In the genomic region with DNA sequence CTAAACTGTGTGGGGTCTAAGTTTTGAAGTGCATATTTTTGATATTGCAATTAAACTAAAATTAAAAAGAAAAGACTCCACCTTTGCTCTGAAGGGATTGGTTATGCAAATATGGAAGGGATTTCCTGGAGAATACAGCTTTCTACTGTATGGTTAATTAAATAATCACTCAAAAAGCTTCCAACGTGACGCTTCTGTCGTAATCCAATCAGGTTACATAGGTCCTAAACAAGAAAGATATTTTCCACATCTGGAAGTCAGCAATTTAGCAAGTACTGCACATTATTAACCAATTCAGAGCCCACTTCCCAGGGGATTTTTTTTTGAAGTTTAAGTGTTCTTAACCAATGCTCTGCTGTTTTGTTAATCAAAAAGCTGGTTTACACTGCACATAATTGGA, we compare ENCODE assay signal across 10 mouse cellular contexts. TPM values are rescaled to one million over a fixed set of nuclear protein-coding genes. Genes with fewer than 3 reads are reported as not detected.
A peak's percentile ranks its signal among the peaks of the same experiment; 100 is the strongest.
DNase-seq lines count a peak whose midpoint lies in the region; ATAC-seq and TF ChIP-seq lines count a peak whose summit lies in the region.
"Had no signal": no experiment of that assay in that cellular context is flagged by ENCODE, and none has a peak within 500 bp of the region (broad histone marks: within the 10 kb centered on the region; RNA-seq: fewer than 3 reads in every experiment).

No protein-coding gene starts in this region.

- no peak for DNase-seq in kidney, postnatal 0 days (ENCODE audit: low spot score)
- DNase-seq in kidney, postnatal 36 days: no peak
- DNase-seq in hindbrain, embryonic 14.5 days (ENCODE audit: low spot score): no peak
- no peak for DNase-seq in midbrain, postnatal 0 days (ENCODE audit: low spot score)
- no peak for DNase-seq in thymus, postnatal 0 days (ENCODE audit: low spot score)
- DNase-seq in cerebellum, adult 8-10 months: no peak
- DNase-seq in testis, postnatal 14 days (ENCODE audit: low spot score): no peak
- DNase-seq: embryo, embryonic 11 days; lung, adult 18-20 months had no signal

- H3K9me3 ChIP-seq in kidney, postnatal 0 days (replicated peaks; ENCODE audit: low read length): no peaks in the 10 kb centered on the region
- no peaks in the 10 kb centered on the region for H3K9me3 ChIP-seq in hindbrain, embryonic 14.5 days (ENCODE audit: control insufficient read depth, low read length)
- H3K9me3 ChIP-seq in midbrain, postnatal 0 days (ENCODE audit: low read length): no peaks in the 10 kb centered on the region

- 0 out of 2 replicates have a peak, but pooled peaks cover 2% of the 10 kb centered on the region for H3K4me1 ChIP-seq in kidney, postnatal 0 days (replicated peaks; ENCODE audit: insufficient read depth, low read length)
- no peaks in the 10 kb centered on the region for H3K4me1 ChIP-seq in brown adipose tissue, adult 24 weeks (ENCODE audit: control insufficient read depth, insufficient read depth, insufficient read length, low read length)
- peaks cover 14% of the 10 kb centered on the region; the same call in 1 of the 2 replicates for H3K4me1 ChIP-seq in hindbrain, embryonic 14.5 days (replicated peaks; ENCODE audit: control insufficient read depth, insufficient read depth, low read length)
- H3K4me1 ChIP-seq in midbrain, postnatal 0 days (ENCODE audit: insufficient read depth, low read length): no peaks in the 10 kb centered on the region

- H3K4me3 ChIP-seq in kidney, postnatal 0 days (replicated peaks; ENCODE audit: low read depth, low read length): no peak overlapping the region
- peak overlapping the region; percentile 36 for H3K4me3 ChIP-seq in brown adipose tissue, adult 24 weeks (ENCODE audit: insufficient read depth, low read depth, low read length)
- H3K4me3 ChIP-seq in hindbrain, embryonic 14.5 days (replicated peaks; ENCODE audit: low read length): no peak overlapping the region
- no peak overlapping the region for H3K4me3 ChIP-seq in midbrain, postnatal 0 days (ENCODE audit: low read depth, low read length)

- 50% methylated on average over 3 of the region's 3 CpGs for WGBS in kidney, postnatal 0 days
- WGBS in hindbrain, embryonic 14.5 days: 17% methylated on average over 3 of the region's 3 CpGs
- WGBS in midbrain, postnatal 0 days: 36% methylated on average over 3 of the region's 3 CpGs

- no peak overlapping the region for H3K27ac ChIP-seq in kidney, postnatal 0 days
- peak overlapping the region; percentile 75 for H3K27ac ChIP-seq in brown adipose tissue, adult 24 weeks (replicated peaks; ENCODE audit: low read depth, low read length)
- H3K27ac ChIP-seq in hindbrain, embryonic 14.5 days: peak overlapping the region; percentile 64; the same call in 1 of the 2 replicates
- no peak overlapping the region for H3K27ac ChIP-seq in midbrain, postnatal 0 days (ENCODE audit: low read depth, low read length)

- H3K27me3 ChIP-seq in kidney, postnatal 0 days (ENCODE audit: insufficient read depth, low read length): no peaks in the 10 kb centered on the region
- H3K27me3 ChIP-seq in hindbrain, embryonic 14.5 days (ENCODE audit: control insufficient read depth, insufficient read depth, low read length): no peaks in the 10 kb centered on the region
- no peaks in the 10 kb centered on the region for H3K27me3 ChIP-seq in midbrain, postnatal 0 days (ENCODE audit: insufficient read depth, low read length)

- ATAC-seq in kidney, postnatal 0 days (replicated peaks; ENCODE audit: low FRiP score, low read depth): no peak
- ATAC-seq in hindbrain, embryonic 14.5 days (ENCODE audit: low FRiP score): no peak
- no peak for ATAC-seq in midbrain, postnatal 0 days (ENCODE audit: low FRiP score)

- H3K9ac ChIP-seq in kidney, postnatal 0 days (ENCODE audit: low read depth, low read length): no peak overlapping the region
- H3K9ac ChIP-seq in hindbrain, embryonic 14.5 days: 0 out of 2 replicates have a peak overlapping the region, but pooled peaks have one; percentile 24
- no peak overlapping the region for H3K9ac ChIP-seq in midbrain, postnatal 0 days (replicated peaks; ENCODE audit: low read length, poor library complexity, severe bottlenecking)

- H3K4me2 ChIP-seq in kidney, postnatal 0 days (ENCODE audit: low read length): peak overlapping the region; percentile 81; the same call in 1 of the 2 replicates
- H3K4me2 ChIP-seq in hindbrain, embryonic 14.5 days (replicated peaks): peak overlapping the region; percentile 74
- peak overlapping the region; percentile 91 for H3K4me2 ChIP-seq in midbrain, postnatal 0 days (ENCODE audit: low read depth, low read length, poor library complexity, severe bottlenecking)

- H3K36me3 ChIP-seq in kidney, postnatal 0 days (ENCODE audit: insufficient read depth, low read length): no peaks in the 10 kb centered on the region
- H3K36me3 ChIP-seq in hindbrain, embryonic 14.5 days (replicated peaks; ENCODE audit: control insufficient read depth, insufficient read depth): no peaks in the 10 kb centered on the region
- no peaks in the 10 kb centered on the region for H3K36me3 ChIP-seq in midbrain, postnatal 0 days (ENCODE audit: insufficient read depth, low read length)

- no peak for TF ChIP-seq CTCF in kidney, postnatal 0 days (IDR thresholded peaks at IDR 0.05; ENCODE audit: low read depth)
- no peak for TF ChIP-seq CTCF in midbrain, postnatal 0 days (IDR thresholded peaks at IDR 0.05)

RNA-seq across cellular contexts. Expression of a gene that starts 3.3 kb away (rescaled TPM):
- 31.4 and 34.1 TPM in 2 replicates for polyA plus RNA-seq in kidney, postnatal 0 days (2015; fragmentation: Nextera tagmentation; extraction: Ambion mirVana)
- 51.2 and 53.0 TPM in 2 replicates for polyA plus RNA-seq in brown adipose tissue, adult 24 weeks (2012; ENCODE audit: insufficient read depth, insufficient read length, missing spikeins)
- polyA plus RNA-seq in hindbrain, embryonic 14.5 days (2014; fragmentation: Nextera tagmentation; extraction: Ambion mirVana): 38.8 and 41.9 TPM in 2 replicates
- 39.6 and 48.1 TPM in 2 replicates for total RNA-seq in midbrain, postnatal 0 days (2014; rRNA removed)
- 13.4 and 15.3 TPM in 2 replicates for polyA plus RNA-seq in midbrain, postnatal 0 days (2015; fragmentation: Nextera tagmentation; extraction: Ambion mirVana)
- polyA plus RNA-seq in thymus, postnatal 0 days (2015; fragmentation: Nextera tagmentation; extraction: Ambion mirVana): 3.9 and 4.8 TPM in 2 replicates

Comparison
In these comparisons a context has a peak if more than half of its experiments do, and no peak if none do; other contexts are left out.
1. H3K27ac ChIP-seq: peak in brown adipose tissue, adult 24 weeks (single experiment) and hindbrain, embryonic 14.5 days (single experiment); none in kidney, postnatal 0 days (single experiment) and midbrain, postnatal 0 days (single experiment).
2. Peak in every context shown above with its lines, with median percentiles within 50 percentile points of each other: H3K4me2 ChIP-seq.